In the genomic region with DNA sequence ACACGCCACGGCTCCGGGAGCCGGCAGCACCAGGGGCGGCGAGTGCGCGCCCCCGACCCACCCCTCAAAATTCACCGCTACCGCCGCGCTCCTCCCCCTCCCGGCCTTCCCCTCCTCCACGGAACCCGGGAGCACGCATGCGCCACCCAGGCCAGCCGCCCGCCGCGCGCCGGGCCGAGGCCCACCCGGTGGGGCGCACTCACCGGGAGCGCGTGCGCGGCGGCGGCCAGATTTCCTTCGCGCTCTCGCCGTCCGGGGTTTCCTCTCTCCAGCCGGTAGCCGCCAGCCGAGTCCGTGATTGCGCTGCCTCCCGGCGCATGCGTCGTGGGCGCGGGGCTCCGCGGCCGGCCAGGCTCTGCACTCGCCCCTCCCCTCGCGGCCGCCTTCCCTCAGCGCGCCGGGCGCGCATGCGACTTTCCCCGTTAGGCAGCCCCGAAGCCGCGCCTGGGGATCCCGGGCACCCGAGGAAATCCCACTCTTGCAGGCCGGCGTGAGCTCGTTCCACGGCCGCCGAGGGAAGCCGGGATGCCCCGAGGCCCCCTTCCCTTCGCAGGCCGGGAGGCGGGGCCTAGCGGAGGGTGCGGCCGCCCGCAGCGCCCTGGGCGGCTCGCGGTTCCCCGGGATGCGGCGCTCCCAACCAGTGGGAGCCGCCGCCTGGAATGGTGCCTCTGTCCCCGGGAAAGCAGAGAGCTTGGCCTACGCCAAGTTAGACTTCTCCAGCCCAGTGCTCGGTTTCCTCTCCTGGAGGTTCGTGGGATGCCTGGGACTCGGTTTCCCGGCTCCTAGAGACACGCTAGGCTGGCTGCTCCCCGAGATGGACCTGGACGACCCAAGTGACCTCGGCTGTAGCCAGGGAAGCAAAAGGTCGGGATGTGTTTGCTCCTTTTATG, we compare ENCODE assay signal across 8 mouse cellular contexts. TPM values are rescaled to one million over a fixed set of nuclear protein-coding genes. Genes with fewer than 3 reads are reported as not detected.
A peak's percentile ranks its signal among the peaks of the same experiment; 100 is the strongest.
DNase-seq lines count a peak whose midpoint lies in the region; ATAC-seq and TF ChIP-seq lines count a peak whose summit lies in the region.

Gene Clock (minus strand): TSS at position 341 of the 890 bp plus-strand sequence.

- DNase-seq in forebrain, embryonic 11.5 days (ENCODE audit: low spot score) = peak; percentile 94
- peak; percentile 90 to 94 for DNase-seq in kidney, postnatal 25 days
- peak; percentile 45 to 57 (median 56) for DNase-seq in liver, embryonic 14.5 days (ENCODE audit: low read depth in 3 of 3, low spot score in 3 of 3)
- DNase-seq in neural tube, embryonic 10.5 days (ENCODE audit: extremely low spot score, low spot score) = peak; percentile 89

- H3K4me3 ChIP-seq in brown adipose tissue, adult 24 weeks (ENCODE audit: insufficient read depth, low read depth, low read length) = peak within 1 kb of the TSS; percentile 91
- peak within 1 kb of the TSS; percentile 94 for H3K4me3 ChIP-seq in forebrain, embryonic 11.5 days (ENCODE audit: low read depth, low read length)
- H3K4me3 ChIP-seq in heart, embryonic 15.5 days = peak within 1 kb of the TSS; percentile 97
- peak within 1 kb of the TSS; percentile 62 to 73 for H3K4me3 ChIP-seq in liver, embryonic 14.5 days (ENCODE audit: insufficient read depth in 1 of 2, low read depth in 2 of 2, low read length in 2 of 2)
- H3K4me3 ChIP-seq in stomach, embryonic 15.5 days (replicated peaks) = peak within 1 kb of the TSS; percentile 98

- no peaks in the 10 kb centered on the region for H3K27me3 ChIP-seq in forebrain, embryonic 11.5 days (ENCODE audit: control insufficient read depth, insufficient read depth, low read length)
- H3K27me3 ChIP-seq in heart, embryonic 15.5 days = no peaks in the 10 kb centered on the region
- H3K27me3 ChIP-seq in liver, embryonic 14.5 days (ENCODE audit: control insufficient read depth, insufficient read depth, low read length) = peaks cover 5% of the 10 kb centered on the region
- H3K27me3 ChIP-seq in stomach, embryonic 15.5 days (replicated peaks) = no peaks in the 10 kb centered on the region

- H3K4me2 ChIP-seq in forebrain, embryonic 11.5 days (ENCODE audit: low read depth, low read length, severe bottlenecking) = peak within 1 kb of the TSS; percentile 88
- peak within 1 kb of the TSS; percentile 94 for H3K4me2 ChIP-seq in heart, embryonic 15.5 days
- peak within 1 kb of the TSS; percentile 79 for H3K4me2 ChIP-seq in liver, embryonic 14.5 days (ENCODE audit: low read depth)
- peak within 1 kb of the TSS; percentile 87 for H3K4me2 ChIP-seq in stomach, embryonic 15.5 days

- peak within 1 kb of the TSS; percentile 84 for H3K27ac ChIP-seq in brown adipose tissue, adult 24 weeks (replicated peaks; ENCODE audit: low read depth, low read length)
- peak within 1 kb of the TSS; percentile 95 for H3K27ac ChIP-seq in forebrain, embryonic 11.5 days (ENCODE audit: low read depth, low read length)
- H3K27ac ChIP-seq in heart, embryonic 15.5 days = peak within 1 kb of the TSS; percentile 98
- H3K27ac ChIP-seq in liver, embryonic 14.5 days = no peak within 1 kb of the TSS
- peak within 1 kb of the TSS; percentile 97 for H3K27ac ChIP-seq in stomach, embryonic 15.5 days

- no peaks in the 10 kb centered on the region for H3K9me3 ChIP-seq in forebrain, embryonic 11.5 days (ENCODE audit: control insufficient read depth, low read length)
- no peaks in the 10 kb centered on the region for H3K9me3 ChIP-seq in heart, embryonic 15.5 days (replicated peaks)
- H3K9me3 ChIP-seq in liver, embryonic 14.5 days (ENCODE audit: control insufficient read depth, low read length) = no peaks in the 10 kb centered on the region
- H3K9me3 ChIP-seq in stomach, embryonic 15.5 days = no peaks in the 10 kb centered on the region

- no peak for TF ChIP-seq CTCF in liver, embryonic 14.5 days (IDR thresholded peaks at IDR 0.05; ENCODE audit: low read depth)

- under 1% methylated on average over 96 of the region's 104 CpGs for WGBS in forebrain, embryonic 11.5 days
- WGBS in heart, embryonic 15.5 days = under 1% methylated on average over 100 of the region's 104 CpGs
- under 1% methylated on average over 97 of the region's 104 CpGs for WGBS in liver, embryonic 14.5 days (ENCODE audit: insufficient replicate concordance)
- under 1% methylated on average over 97 of the region's 104 CpGs for WGBS in stomach, embryonic 15.5 days

- no peak for TF ChIP-seq EP300 in liver, embryonic 14.5 days (IDR thresholded peaks at IDR 0.05; ENCODE audit: low read depth)

- H3K36me3 ChIP-seq in forebrain, embryonic 11.5 days (ENCODE audit: control insufficient read depth, insufficient read depth, low read length) = no peaks in the 10 kb centered on the region
- no peaks in the 10 kb centered on the region for H3K36me3 ChIP-seq in heart, embryonic 15.5 days
- no peaks in the 10 kb centered on the region for H3K36me3 ChIP-seq in liver, embryonic 14.5 days (replicated peaks; ENCODE audit: control insufficient read depth, insufficient read depth, low read depth)
- H3K36me3 ChIP-seq in stomach, embryonic 15.5 days = no peaks in the 10 kb centered on the region

- H3K9ac ChIP-seq in forebrain, embryonic 11.5 days (ENCODE audit: low read length) = peak within 1 kb of the TSS; percentile 89
- H3K9ac ChIP-seq in heart, embryonic 15.5 days = peak within 1 kb of the TSS; percentile 97
- H3K9ac ChIP-seq in liver, embryonic 14.5 days (replicated peaks) = peak within 1 kb of the TSS; percentile 61
- peak within 1 kb of the TSS; percentile 89 for H3K9ac ChIP-seq in stomach, embryonic 15.5 days

- peak; percentile 72 for ATAC-seq in CD4-positive, CD25-positive, alpha-beta regulatory T cell, adult 4 months
- ATAC-seq in forebrain, embryonic 11.5 days (replicated peaks; ENCODE audit: low FRiP score) = peak; percentile 89
- ATAC-seq in heart, embryonic 15.5 days (replicated peaks; ENCODE audit: insufficient number of reproducible peaks, insufficient read depth, low FRiP score, low read depth) = peak; percentile 89
- ATAC-seq in liver, embryonic 14.5 days (ENCODE audit: insufficient read depth) = peak; percentile 75
- ATAC-seq in stomach, embryonic 15.5 days (ENCODE audit: insufficient read depth, low FRiP score, low read depth) = peak; percentile 84

- H3K4me1 ChIP-seq in brown adipose tissue, adult 24 weeks (ENCODE audit: control insufficient read depth, insufficient read depth, insufficient read length, low read length) = peaks cover 3% of the 10 kb centered on the region
- no peaks in the 10 kb centered on the region; the same call in 1 of the 2 replicates for H3K4me1 ChIP-seq in forebrain, embryonic 11.5 days (replicated peaks; ENCODE audit: control insufficient read depth, insufficient read depth, low read length)
- H3K4me1 ChIP-seq in heart, embryonic 15.5 days (replicated peaks) = peaks cover 8% of the 10 kb centered on the region
- H3K4me1 ChIP-seq in liver, embryonic 14.5 days (replicated peaks; ENCODE audit: control insufficient read depth in 2 of 2, insufficient read depth in 2 of 2, low read length in 1 of 2) = 0 out of 4 replicates have a peak, but pooled peaks cover 0 to 7% of the 10 kb centered on the region in 2 experiments
- H3K4me1 ChIP-seq in stomach, embryonic 15.5 days = peaks cover 3% of the 10 kb centered on the region; the same call in 1 of the 2 replicates

RNA-seq across cellular contexts. Expression of gene Clock, which starts in this region (rescaled TPM):
- polyA plus RNA-seq in CD4-positive, CD25-positive, alpha-beta regulatory T cell, adult 4 months (2017; shearing (Covaris generic)) = 10 to 100 TPM; 15.9 to 19.1 TPM
- polyA plus RNA-seq in brown adipose tissue, adult 24 weeks (2012; ENCODE audit: insufficient read depth, insufficient read length, missing spikeins) = 15.9 and 21.9 TPM in 2 replicates
- polyA plus RNA-seq in forebrain, embryonic 11.5 days (2014; fragmentation: Nextera tagmentation; extraction: Ambion mirVana) = 13.0 and 15.2 TPM in 2 replicates
- 8.9 TPM in 2 replicates for polyA plus RNA-seq in heart, embryonic 15.5 days (2015; fragmentation: Nextera tagmentation; extraction: Ambion mirVana)
- polyA plus RNA-seq in liver, embryonic 14.5 days (2012; rRNA removed) = 1.2 and 1.6 TPM in 2 replicates
- 1.7 TPM in 2 replicates for polyA plus RNA-seq in liver, embryonic 14.5 days (2014; fragmentation: Nextera tagmentation; extraction: Ambion mirVana)
- polyA plus RNA-seq in stomach, embryonic 15.5 days (2015; fragmentation: Nextera tagmentation; extraction: Ambion mirVana) = 13.5 and 13.7 TPM in 2 replicates
